Mouse (Mus musculus): ENCODE measurements around the gene Rnd1. TPM values are rescaled to one million over a fixed set of nuclear protein-coding genes. Genes with fewer than 3 reads are reported as not detected.

Gene Rnd1
- polyA plus RNA-seq (2017; shearing (Covaris generic)): 2.8 TPM

GRCm38 (mm10) chr15:98676940-98677728, at the start of gene Rnd1:
Gene Rnd1, minus strand, starts transcription at chr15:98677461.

GRCm38 (mm10) chr15:98707766-98708372, 30.6 kb upstream of the Rnd1 start, which contains the start of gene Ccdc65:
Gene Ccdc65, plus strand, starts transcription at chr15:98708207.

GRCm38 (mm10) chr15:98662567-98663545, 14.4 kb downstream of the Rnd1 start, which contains the start of gene Ddx23:
Gene Ddx23, minus strand, starts transcription at chr15:98662894.

GRCm38 (mm10) chr15:98630540-98630939, 46.7 kb downstream of the Rnd1 start, which contains the start of gene Cacnb3:
Gene Cacnb3, plus strand, starts transcription at chr15:98630840.

Other genes with a start within 250 kb of the Rnd1 start
- gene Olfr282, start 246.2 kb downstream of the Rnd1 start, polyA plus RNA-seq (2017; shearing (Covaris generic)): not detected
- not detected for gene Olfr281, start 224.9 kb downstream of the Rnd1 start, polyA plus RNA-seq (2017; shearing (Covaris generic))
- not detected for gene OR5BS1P, start 207.6 kb downstream of the Rnd1 start, polyA plus RNA-seq (2017; shearing (Covaris generic))
- not detected for gene Lalba, start 194.7 kb downstream of the Rnd1 start, polyA plus RNA-seq (2017; shearing (Covaris generic))
- 0.19 TPM for gene Olfr279, start 185.1 kb downstream of the Rnd1 start, polyA plus RNA-seq (2017; shearing (Covaris generic))
- 63.5 TPM for gene Kansl2, start 143.2 kb downstream of the Rnd1 start, polyA plus RNA-seq (2017; shearing (Covaris generic))
- gene Ccnt1, start 106.5 kb downstream of the Rnd1 start, polyA plus RNA-seq (2017; shearing (Covaris generic)): 170 TPM
- not detected for gene 4930415O20Rik, start 106.5 kb downstream of the Rnd1 start, polyA plus RNA-seq (2017; shearing (Covaris generic))
- 0.57 TPM for gene Adcy6, start 67.4 kb downstream of the Rnd1 start, polyA plus RNA-seq (2017; shearing (Covaris generic))
- 0.15 TPM for gene Cacnb3, start 46.6 kb downstream of the Rnd1 start, polyA plus RNA-seq (2017; shearing (Covaris generic))
- gene Ddx23, start 14.6 kb downstream of the Rnd1 start, polyA plus RNA-seq (2017; shearing (Covaris generic)): 27.5 TPM
- 0.70 TPM for gene Ccdc65, start 30.7 kb upstream of the Rnd1 start, polyA plus RNA-seq (2017; shearing (Covaris generic))
- gene Fkbp11, start 50.7 kb upstream of the Rnd1 start, polyA plus RNA-seq (2017; shearing (Covaris generic)): not detected
- 93.8 TPM for gene Arf3, start 85.8 kb upstream of the Rnd1 start, polyA plus RNA-seq (2017; shearing (Covaris generic))
- 0.31 TPM for gene Wnt10b, start 100.7 kb upstream of the Rnd1 start, polyA plus RNA-seq (2017; shearing (Covaris generic))
- gene Wnt1, start 112.4 kb upstream of the Rnd1 start, polyA plus RNA-seq (2017; shearing (Covaris generic)): not detected
- gene Ddn, start 132.0 kb upstream of the Rnd1 start, polyA plus RNA-seq (2017; shearing (Covaris generic)): not detected
- gene Prkag1, start 154.1 kb upstream of the Rnd1 start, polyA plus RNA-seq (2017; shearing (Covaris generic)): 84.8 TPM
- 27.4 TPM for gene Kmt2d, start 193.7 kb upstream of the Rnd1 start, polyA plus RNA-seq (2017; shearing (Covaris generic))
- 19.0 TPM for gene Rhebl1, start 217.1 kb upstream of the Rnd1 start, polyA plus RNA-seq (2017; shearing (Covaris generic))
- 0.09 TPM for gene Dhh, start 221.1 kb upstream of the Rnd1 start, polyA plus RNA-seq (2017; shearing (Covaris generic))
- gene Lmbr1l, start 240.8 kb upstream of the Rnd1 start, polyA plus RNA-seq (2017; shearing (Covaris generic)): 105 TPM